Mouse (Mus musculus): ENCODE results near the gene Tatdn3.

- TF ChIP-seq POLR2A (IDR thresholded peaks at IDR 0.05; ENCODE audit: borderline replicate concordance, low read depth, low read length): peak; percentile 59; the same call in 1 of the 2 replicates
- no peak for TF ChIP-seq CTCF (IDR thresholded peaks at IDR 0.05; ENCODE audit: low read depth, low read length)
Measured at GRCm38 (mm10) chr1:191026021-191026713, 36.6 kb downstream of the Tatdn3 start, which contains the start of gene Flvcr1.

Data from bone marrow macrophage, adult 2 months (primary cell).